In the genomic region with DNA sequence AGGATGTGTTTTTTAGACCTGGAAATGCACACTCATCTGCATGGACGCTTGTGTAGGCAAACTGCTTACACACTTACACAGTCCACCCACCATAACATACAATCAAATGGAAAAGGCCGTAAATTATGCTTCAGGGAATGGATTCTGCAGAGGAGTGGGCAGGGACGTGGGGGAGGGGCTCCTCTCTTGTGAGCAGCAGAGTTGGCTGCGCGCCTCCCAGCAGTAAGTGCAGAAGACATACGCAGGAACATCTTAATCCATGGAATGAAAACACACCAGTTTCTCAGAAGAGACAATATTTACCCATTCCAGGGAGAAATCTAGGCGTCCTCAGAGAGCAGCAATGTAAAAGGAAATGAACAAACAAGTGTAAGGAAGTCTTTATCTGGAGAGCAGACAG, we compare ENCODE assay signal across 10 mouse cellular contexts.
DNase-seq lines count a peak whose midpoint lies in the region; ATAC-seq and TF ChIP-seq lines count a peak whose summit lies in the region.
"Had no signal": no experiment of that assay in that cellular context is flagged by ENCODE, and none has a peak within 500 bp of the region (broad histone marks: within the 10 kb centered on the region; RNA-seq: fewer than 3 reads in every experiment).

No protein-coding gene starts in this region.

- no peak overlapping the region for H3K27ac ChIP-seq in kidney, adult 2 months (ENCODE audit: insufficient read depth, low read depth, low read length)
- H3K27ac ChIP-seq in embryonic facial prominence, embryonic 12.5 days = peak overlapping the region; percentile 68
- no peak overlapping the region for H3K27ac ChIP-seq in hindbrain, postnatal 0 days
- H3K27ac ChIP-seq in neural tube, embryonic 13.5 days (replicated peaks) = peak overlapping the region; percentile 40
- no peak overlapping the region for H3K27ac ChIP-seq in forebrain, embryonic 12.5 days

- 0 out of 2 replicates have a peak overlapping the region, but pooled peaks have one; percentile 3 for H3K9ac ChIP-seq in embryonic facial prominence, embryonic 12.5 days
- H3K9ac ChIP-seq in hindbrain, postnatal 0 days (replicated peaks; ENCODE audit: low read length) = no peak overlapping the region
- 0 out of 2 replicates have a peak overlapping the region, but pooled peaks have one; percentile 31 for H3K9ac ChIP-seq in neural tube, embryonic 13.5 days
- no peak overlapping the region for H3K9ac ChIP-seq in forebrain, embryonic 12.5 days

- TF ChIP-seq POLR2A in kidney, adult 2 months (IDR thresholded peaks at IDR 0.05; ENCODE audit: low read depth, low read length) = no peak

- DNase-seq in kidney, postnatal 10 days = peak; percentile 69
- DNase-seq in kidney, adult 2 months = no peak
- DNase-seq in hindbrain, postnatal 0 days (ENCODE audit: low spot score) = peak; percentile 71
- DNase-seq in spleen, postnatal 10 days (ENCODE audit: low spot score in 2 of 2) = no peak
- no peak for DNase-seq in cerebellum, postnatal 25 days
- DNase-seq: cerebellum, adult 18-20 months had no signal

- ATAC-seq in embryonic facial prominence, embryonic 12.5 days (ENCODE audit: insufficient number of reproducible peaks, insufficient read depth, low FRiP score, low TSS enrichment) = peak; percentile 36; the same call in 1 of the 2 replicates
- ATAC-seq in hindbrain, postnatal 0 days = peak; percentile 61; the same call in 1 of the 2 replicates
- ATAC-seq in neural tube, embryonic 13.5 days (ENCODE audit: low read depth) = peak; percentile 49; the same call in 1 of the 2 replicates
- no peak for ATAC-seq in forebrain, embryonic 12.5 days (ENCODE audit: low FRiP score)

- no peak overlapping the region for H3K4me3 ChIP-seq in kidney, adult 2 months (ENCODE audit: insufficient read depth, low read depth, low read length)
- no peak overlapping the region for H3K4me3 ChIP-seq in embryonic facial prominence, embryonic 12.5 days
- H3K4me3 ChIP-seq in hindbrain, postnatal 0 days (ENCODE audit: low read length) = no peak overlapping the region
- H3K4me3 ChIP-seq in neural tube, embryonic 13.5 days = no peak overlapping the region
- no peak overlapping the region for H3K4me3 ChIP-seq in forebrain, embryonic 12.5 days (replicated peaks)

- H3K4me1 ChIP-seq in kidney, adult 2 months (ENCODE audit: control insufficient read depth, insufficient read depth, low read length) = no peaks in the 10 kb centered on the region
- H3K4me1 ChIP-seq in embryonic facial prominence, embryonic 12.5 days = peaks cover 36% of the 10 kb centered on the region
- peaks cover 9% of the 10 kb centered on the region; the same call in 1 of the 2 replicates for H3K4me1 ChIP-seq in hindbrain, postnatal 0 days (ENCODE audit: insufficient read depth, low read length)
- H3K4me1 ChIP-seq in neural tube, embryonic 13.5 days (replicated peaks) = peaks cover 14% of the 10 kb centered on the region
- H3K4me1 ChIP-seq in forebrain, embryonic 12.5 days = peaks cover 7% of the 10 kb centered on the region

- no peak overlapping the region for H3K4me2 ChIP-seq in embryonic facial prominence, embryonic 12.5 days (replicated peaks)
- no peak overlapping the region for H3K4me2 ChIP-seq in hindbrain, postnatal 0 days (ENCODE audit: low read depth, low read length)
- no peak overlapping the region for H3K4me2 ChIP-seq in neural tube, embryonic 13.5 days
- no peak overlapping the region for H3K4me2 ChIP-seq in forebrain, embryonic 12.5 days

- H3K27me3 ChIP-seq in kidney, adult 2 months (replicated peaks; ENCODE audit: control insufficient read depth, insufficient read depth, low read length) = no peaks in the 10 kb centered on the region
- no peaks in the 10 kb centered on the region for H3K27me3 ChIP-seq in embryonic facial prominence, embryonic 12.5 days
- no peaks in the 10 kb centered on the region for H3K27me3 ChIP-seq in hindbrain, postnatal 0 days (ENCODE audit: insufficient read depth, low read length)
- no peaks in the 10 kb centered on the region for H3K27me3 ChIP-seq in neural tube, embryonic 13.5 days
- no peaks in the 10 kb centered on the region for H3K27me3 ChIP-seq in forebrain, embryonic 12.5 days

- 31% methylated on average over 7 of the region's 7 CpGs for WGBS in kidney, adult 2 months
- WGBS in embryonic facial prominence, embryonic 12.5 days = 15% methylated on average over 7 of the region's 7 CpGs
- WGBS in hindbrain, postnatal 0 days = 38% methylated on average over 7 of the region's 7 CpGs
- 24% methylated on average over 7 of the region's 7 CpGs for WGBS in neural tube, embryonic 13.5 days
- 51% methylated on average over 7 of the region's 7 CpGs for WGBS in forebrain, embryonic 12.5 days

- no peaks in the 10 kb centered on the region for H3K36me3 ChIP-seq in kidney, adult 2 months (ENCODE audit: control insufficient read depth, insufficient read depth, low read length)
- peaks cover 25% of the 10 kb centered on the region for H3K36me3 ChIP-seq in embryonic facial prominence, embryonic 12.5 days
- H3K36me3 ChIP-seq in hindbrain, postnatal 0 days (ENCODE audit: insufficient read depth, low read length) = no peaks in the 10 kb centered on the region
- H3K36me3 ChIP-seq in neural tube, embryonic 13.5 days = peaks cover 7% of the 10 kb centered on the region; the same call in 1 of the 2 replicates
- H3K36me3 ChIP-seq in forebrain, embryonic 12.5 days (replicated peaks) = peaks cover 12% of the 10 kb centered on the region
- H3K36me3 ChIP-seq: G1E had no signal

- H3K9me3 ChIP-seq in embryonic facial prominence, embryonic 12.5 days = peaks cover 4% of the 10 kb centered on the region
- no peaks in the 10 kb centered on the region for H3K9me3 ChIP-seq in hindbrain, postnatal 0 days (ENCODE audit: low read length)
- peaks cover 5% of the 10 kb centered on the region; the same call in 1 of the 2 replicates for H3K9me3 ChIP-seq in neural tube, embryonic 13.5 days
- H3K9me3 ChIP-seq in forebrain, embryonic 12.5 days = peaks cover 3% of the 10 kb centered on the region; the same call in 1 of the 2 replicates

- TF ChIP-seq CTCF in kidney, adult 2 months (conservative IDR thresholded peaks at IDR 0.05; ENCODE audit: insufficient read depth, insufficient read length, low read depth, low read length) = no peak
- no peak for TF ChIP-seq CTCF in hindbrain, postnatal 0 days (IDR thresholded peaks at IDR 0.05; ENCODE audit: low read depth)

Comparison
In these comparisons a context has a peak if more than half of its experiments do, and no peak if none do; other contexts are left out.
1. DNase-seq: peak in kidney, postnatal 10 days (single experiment) and hindbrain, postnatal 0 days (single experiment); none in kidney, adult 2 months (single experiment), spleen, postnatal 10 days (0 of 2) and cerebellum, postnatal 25 days (0 of 2).
2. H3K27ac ChIP-seq: peak in embryonic facial prominence, embryonic 12.5 days (single experiment) and neural tube, embryonic 13.5 days (single experiment); none in kidney, adult 2 months (single experiment), hindbrain, postnatal 0 days (single experiment) and forebrain, embryonic 12.5 days (single experiment).
3. H3K9ac ChIP-seq: peak in embryonic facial prominence, embryonic 12.5 days (single experiment) and neural tube, embryonic 13.5 days (single experiment); none in hindbrain, postnatal 0 days (single experiment) and forebrain, embryonic 12.5 days (single experiment).